Mouse (Mus musculus) CD4-positive, CD25-positive, alpha-beta regulatory T cell, adult 4 months (primary cell): Measurements from ENCODE around the gene Pitpnb. TPM values are rescaled to one million over a fixed set of nuclear protein-coding genes. Genes with fewer than 3 reads are reported as not detected.

Source experiments
- ATAC-seq: one replicate; pipeline ENCODE4 v1.8.0; 2017
- polyA plus RNA-seq, 2 experiments: library from polyadenylated mRNA; unstranded; fragments of 100-300 nt; shearing (Covaris generic); gene quantifications; one replicate each; pipeline ENCODE4 v1.2.1; 2017

The Pitpnb gene
- polyA plus RNA-seq, 2 experiments from 2014 or later, result 54.4 to 65.4 TPM

- ATAC-seq, result no peak
These were observed 93.1 kb downstream of the Pitpnb start for GRCm38 (mm10) chr5:111423616-111424015.

GRCm38 (mm10) chr5:111425813-111426212 lies 95.2 kb downstream of the Pitpnb start:
- ATAC-seq, result no peak

- ATAC-seq, result no peak
These were observed 95.7 kb downstream of the Pitpnb start for GRCm38 (mm10) chr5:111426249-111426648.

GRCm38 (mm10) chr5:111428882-111429281 lies 98.3 kb downstream of the Pitpnb start:
- ATAC-seq, result no peak

GRCm38 (mm10) chr5:111429726-111430125 lies 99.2 kb downstream of the Pitpnb start:
- no peak for ATAC-seq

- no peak for ATAC-seq
These were observed 100.6 kb downstream of the Pitpnb start for GRCm38 (mm10) chr5:111431007-111431730.

GRCm38 (mm10) chr5:111432842-111433241 lies 102.3 kb downstream of the Pitpnb start:
- ATAC-seq, result no peak

- no peak for ATAC-seq
These were observed 103.8 kb downstream of the Pitpnb start for GRCm38 (mm10) chr5:111434342-111434842.

GRCm38 (mm10) chr5:111436260-111436659 lies 105.7 kb downstream of the Pitpnb start:
- no peak for ATAC-seq

- ATAC-seq, result no peak
These were observed 106.6 kb downstream of the Pitpnb start for GRCm38 (mm10) chr5:111437205-111437604.

Other genes starting within 250 kb of the Pitpnb start
- not detected for gene Mn1, start 86.6 kb downstream of the Pitpnb start, polyA plus RNA-seq